Mouse (Mus musculus) spleen, postnatal 36 days (tissue): ENCODE data around the gene 6030408B16Rik.

Experiments
- DNase-seq, 2 experiments: peaks; one replicate each; pipeline ENCODE4 v3.0.0; 2022; ENCODE audit warnings: low spot score in 2 of 2, mixed read lengths in 1 of 2

The 6030408B16Rik gene

GRCm38 (mm10) chr15:101267053-101268032 lies 25.7 kb upstream of the 6030408B16Rik start:
- peak in 1 of 2 experiments; percentile 24 for DNase-seq

GRCm38 (mm10) chr15:101270101-101270820 lies 22.8 kb upstream of the 6030408B16Rik start:
- no peak for DNase-seq

- DNase-seq, result no peak
Observed at GRCm38 (mm10) chr15:101271107-101271506, 21.9 kb upstream of the 6030408B16Rik start.

DNA sequence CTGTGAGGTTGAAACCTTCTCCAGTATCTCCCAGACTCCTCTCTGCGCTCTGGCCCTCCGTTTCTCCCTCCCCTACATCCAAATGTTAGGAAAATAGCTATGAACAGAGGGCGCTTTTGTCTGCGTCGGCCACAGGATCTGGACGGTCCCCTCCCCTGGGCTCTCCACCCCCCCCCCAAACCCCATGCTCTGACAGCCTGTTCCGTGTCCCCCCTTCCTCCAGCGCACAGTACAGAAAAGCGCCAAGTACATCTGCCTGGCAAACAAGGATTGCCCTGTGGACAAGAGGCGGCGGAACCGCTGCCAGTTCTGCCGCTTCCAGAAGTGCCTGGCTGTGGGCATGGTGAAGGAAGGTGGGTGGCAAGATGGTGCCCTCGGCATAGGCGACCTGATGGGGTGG lies 21.5 kb upstream of the 6030408B16Rik start:
- DNase-seq, result no peak

GRCm38 (mm10) chr15:101274380-101274779 lies 18.6 kb upstream of the 6030408B16Rik start:
- no peak for DNase-seq

DNA sequence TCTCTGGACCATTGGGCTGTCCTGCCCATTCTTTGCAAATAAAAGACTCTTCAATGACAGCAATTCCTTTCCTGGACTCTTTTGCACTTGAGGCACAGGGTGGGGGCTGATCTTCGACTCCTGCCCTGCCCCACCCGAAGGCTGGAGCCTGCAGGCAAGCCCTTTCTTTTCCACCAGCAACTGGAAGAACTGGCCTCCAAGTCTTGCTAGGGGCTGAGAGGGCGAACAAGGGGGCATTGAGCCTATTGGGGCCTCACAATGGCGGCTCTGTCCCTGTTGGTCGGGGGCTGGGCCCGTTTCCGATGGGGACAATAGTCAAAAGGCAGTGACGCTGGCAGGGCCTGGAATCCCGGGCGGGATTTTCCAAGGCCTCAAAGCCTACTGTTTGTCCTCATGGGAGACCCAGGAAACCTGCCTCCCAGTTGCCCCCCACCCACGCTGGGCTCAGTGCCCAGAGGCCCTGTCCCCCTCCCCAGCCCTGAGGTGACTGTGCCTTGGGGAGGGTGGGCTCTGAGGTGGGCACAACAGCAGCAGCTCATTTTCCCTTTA lies 15.6 kb upstream of the 6030408B16Rik start:
- DNase-seq, result no peak

DNA sequence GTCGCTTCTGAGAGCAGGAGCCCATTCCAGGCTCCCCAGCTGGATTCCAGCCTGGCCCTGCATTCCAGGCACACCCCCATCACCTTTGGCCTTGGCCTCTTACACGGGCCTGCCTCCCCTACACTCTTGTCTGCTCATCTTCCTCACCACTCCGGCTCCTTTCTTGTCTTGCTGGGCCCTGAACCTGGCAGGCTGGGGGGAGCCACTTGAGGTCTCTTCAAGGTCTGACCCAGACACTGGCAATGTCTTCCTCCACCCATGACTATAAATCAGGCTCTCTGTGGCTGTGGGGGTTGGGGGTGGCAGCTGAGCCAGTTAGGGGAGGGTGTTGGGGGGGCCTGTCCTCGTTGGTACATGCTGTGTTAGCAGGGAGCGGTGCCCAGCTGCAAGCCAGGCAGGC lies 14.4 kb upstream of the 6030408B16Rik start:
- no peak for DNase-seq

DNA sequence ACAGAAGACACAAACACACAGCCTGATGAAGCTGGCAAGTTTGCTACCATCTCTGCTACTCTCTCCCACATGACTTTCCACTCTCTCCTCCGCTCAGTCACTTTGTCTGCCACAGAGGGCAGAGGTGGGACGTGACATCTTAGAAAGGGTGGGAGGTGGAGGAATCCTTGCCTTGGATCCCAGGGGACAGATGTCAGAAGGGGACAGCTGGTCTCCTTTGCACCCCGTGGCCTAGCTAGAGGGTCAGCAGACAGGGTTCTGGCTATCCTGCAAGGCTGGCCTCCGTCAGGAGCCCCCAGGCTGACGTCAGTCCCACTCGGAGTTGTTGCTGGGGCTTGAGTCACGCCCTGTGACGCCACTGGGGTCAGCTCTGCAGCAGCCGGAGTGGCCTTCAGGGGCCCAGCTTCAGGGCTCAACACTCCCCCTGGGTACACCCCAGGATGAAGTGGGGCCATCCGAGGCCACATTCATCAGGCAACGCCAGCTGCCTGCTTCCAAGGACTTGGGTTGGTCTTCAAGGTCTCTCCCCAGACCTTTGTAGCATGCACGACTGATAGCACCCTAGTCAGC lies 13.5 kb upstream of the 6030408B16Rik start:
- DNase-seq, result no peak

DNA sequence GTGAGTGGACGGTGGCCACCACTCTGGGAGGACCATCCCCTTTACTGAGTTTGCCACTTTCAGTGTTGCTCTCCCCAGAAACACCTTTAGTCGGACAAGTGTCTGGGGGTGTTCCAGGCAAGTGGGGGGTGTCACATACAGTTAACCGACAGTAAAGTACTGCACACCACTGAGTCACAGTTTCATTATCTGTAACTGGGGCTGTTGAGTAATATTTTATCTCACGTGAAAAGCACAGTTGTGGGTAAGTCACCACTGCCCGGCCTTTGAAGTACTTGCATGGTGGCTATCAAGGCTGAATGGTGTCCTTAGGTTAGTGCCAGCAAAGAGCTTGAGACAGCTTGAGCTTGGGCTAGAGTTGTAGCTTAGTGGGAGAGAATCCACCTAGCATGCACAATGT lies 10.5 kb upstream of the 6030408B16Rik start:
- DNase-seq, result no peak

DNA sequence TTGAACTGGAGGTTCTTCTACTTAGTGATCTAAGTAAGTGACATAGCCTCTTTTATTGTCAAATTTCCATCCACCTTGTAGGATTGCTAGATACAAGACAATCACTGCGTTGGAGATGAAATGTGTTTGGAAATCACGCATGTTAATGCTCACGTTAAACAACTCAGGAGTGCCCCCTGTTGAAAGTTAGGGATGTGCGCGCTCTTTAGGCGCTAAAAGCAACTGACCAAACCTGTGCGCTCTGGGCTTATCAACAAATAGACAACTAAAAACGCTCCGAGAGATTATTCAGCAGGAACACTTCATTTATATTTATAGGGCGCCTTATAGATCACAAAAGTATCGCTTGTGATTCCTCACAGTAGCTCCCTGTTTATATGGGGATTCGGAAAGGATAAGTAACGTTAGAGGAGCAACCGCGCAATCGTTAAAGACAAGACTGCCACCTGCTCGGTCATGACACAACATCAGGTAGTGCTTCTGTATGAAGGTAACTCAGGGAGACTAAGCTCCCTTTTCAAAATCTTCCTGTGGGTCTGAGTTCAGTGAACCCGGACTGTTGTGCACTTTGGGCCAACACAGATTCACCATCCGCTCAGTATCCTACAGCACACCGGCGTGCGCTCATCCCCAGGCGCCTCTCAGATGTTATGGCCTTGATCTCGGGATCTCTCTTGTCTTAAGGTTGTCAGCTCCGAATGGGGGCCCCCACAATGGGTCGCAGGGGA lies 9.7 kb upstream of the 6030408B16Rik start:
- DNase-seq, result peak; percentile 57 to 70

DNA sequence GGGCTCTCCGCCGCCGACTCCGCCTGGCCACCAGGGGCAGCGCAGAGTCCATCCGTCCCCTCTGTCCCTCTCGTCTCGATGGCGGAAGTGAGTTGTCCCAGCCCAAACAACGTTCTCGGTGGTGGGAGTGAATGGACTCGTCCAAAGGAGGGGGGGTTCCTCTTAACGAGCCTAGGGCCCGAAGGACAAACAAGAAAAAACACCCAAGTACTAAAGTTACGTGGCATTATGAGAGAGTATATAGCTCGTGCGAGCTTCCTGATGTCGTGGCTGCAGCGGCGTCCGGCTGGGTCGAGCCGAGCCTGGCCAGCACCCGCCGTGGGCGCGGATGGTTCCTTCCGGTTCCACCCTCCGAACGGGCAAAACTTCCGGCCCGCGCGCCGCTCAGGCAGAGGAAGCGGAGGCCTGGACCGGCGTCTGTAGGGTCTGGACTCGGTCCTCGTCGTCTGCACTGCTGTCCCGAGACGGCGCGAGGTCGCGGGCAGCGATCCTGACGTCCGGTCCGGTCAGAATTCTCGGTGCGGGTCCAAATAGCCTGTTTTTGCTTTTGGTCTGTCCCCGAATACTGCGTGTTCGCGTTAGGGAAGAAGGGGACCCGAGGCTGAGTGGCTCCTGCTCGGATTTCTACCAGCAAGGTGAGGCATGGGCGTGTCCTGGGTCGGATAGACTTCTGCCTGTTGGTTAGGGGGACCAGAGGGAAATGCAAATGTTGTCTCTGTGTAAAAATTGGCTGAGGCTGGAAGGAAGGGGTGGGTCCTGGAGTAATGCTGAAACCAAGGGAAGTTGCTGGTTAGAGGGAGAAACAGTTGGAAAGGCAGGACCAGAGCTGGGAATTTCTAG lies 8.9 kb upstream of the 6030408B16Rik start, which contains the start of gene Atg101:
Gene Atg101, plus strand, starts transcription at position 362 of the 840 bp plus-strand sequence.
- peak; percentile 87 to 89 for DNase-seq

- DNase-seq, result no peak
Observed at GRCm38 (mm10) chr15:101286129-101286770, 6.8 kb upstream of the 6030408B16Rik start.

DNA sequence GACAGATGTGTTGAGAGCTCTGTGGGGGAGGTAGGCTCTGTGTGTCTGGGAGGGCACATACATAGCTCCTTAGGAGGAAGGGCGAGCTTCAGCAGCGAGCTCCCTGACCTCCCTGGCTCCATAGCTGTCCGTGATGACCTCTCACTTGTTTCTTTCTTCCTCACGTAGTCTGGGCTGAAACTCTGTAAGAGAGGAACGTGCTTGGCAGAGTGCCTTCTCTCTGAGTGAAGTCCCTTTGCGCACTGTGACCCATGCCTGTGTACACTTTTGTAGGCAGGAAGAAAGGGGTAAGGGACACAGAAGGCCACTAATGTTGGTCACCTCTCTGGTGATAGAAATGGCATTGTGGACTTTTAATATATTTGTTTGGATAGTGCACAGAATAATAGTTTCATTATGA lies 5.7 kb upstream of the 6030408B16Rik start:
- no peak for DNase-seq

GRCm38 (mm10) chr15:101290354-101290753 lies 2.7 kb upstream of the 6030408B16Rik start:
- no peak for DNase-seq

- DNase-seq, result no peak
Observed at GRCm38 (mm10) chr15:101292012-101292411, 1.0 kb upstream of the 6030408B16Rik start.

- DNase-seq, result no peak
Observed at GRCm38 (mm10) chr15:101294028-101294894, 1.2 kb downstream of the 6030408B16Rik start.

- DNase-seq, result no peak
Observed at GRCm38 (mm10) chr15:101295106-101295505, 2.1 kb downstream of the 6030408B16Rik start.

- DNase-seq, result no peak
Observed at GRCm38 (mm10) chr15:101295616-101296015, 2.6 kb downstream of the 6030408B16Rik start.

- no peak for DNase-seq
Observed at GRCm38 (mm10) chr15:101296091-101296490, 3.1 kb downstream of the 6030408B16Rik start.
